Mouse (Mus musculus): ENCODE results near the gene Gm11032.

GRCm38 (mm10) chr11:4578682-4579081 is 41.2 kb upstream of the Gm11032 start:
- TF ChIP-seq CTCF (IDR thresholded peaks at IDR 0.05; ENCODE audit: control insufficient read depth, insufficient read depth, low read length) (no peak), POLR2A (IDR thresholded peaks at IDR 0.05; ENCODE audit: borderline replicate concordance, control insufficient read depth, low read depth, low read length) (no peak)
